Mouse (Mus musculus) forebrain, embryonic 16.5 days (tissue): ENCODE measurements at regions not wholly inside any gene's neighbourhood (a gene's known extent, or its start where the extent isn't known, plus 50 kb on each side); places are given as distances from the start of the nearest gene placed in this dataset.

ENCODE experiments used
- ATAC-seq: fragments of 200-750 bp; cut with Nextera tagmentation; 2 replicates; pipeline ENCODE4 v1.8.0; 2017; ENCODE audit warnings: mild to moderate bottlenecking, moderate library complexity
- H3K27ac ChIP-seq: fragments of 300-500 bp; sonication (generic); 2 replicates; pipeline ENCODE4 v1.5.1; 2014; ENCODE audit warnings: low read length, control low read depth
- H3K27me3 ChIP-seq: fragments of 300-500 bp; sonication (generic); replicated peaks from 2 replicates; pipeline ENCODE4 v1.6.1; 2014; ENCODE audit warnings: low read length; ENCODE audit not compliant: control insufficient read depth, insufficient read depth
- H3K36me3 ChIP-seq: fragments of 300-500 bp; sonication (generic); 2 replicates; pipeline ENCODE4 v1.6.1; 2014; ENCODE audit not compliant: control insufficient read depth, insufficient read depth
- H3K4me1 ChIP-seq: fragments of 300-500 bp; sonication (generic); replicated peaks from 2 replicates; pipeline ENCODE4 v1.6.1; 2014; ENCODE audit warnings: low read length; ENCODE audit not compliant: control insufficient read depth, insufficient read depth
- H3K4me2 ChIP-seq: fragments of 300-500 bp; sonication (generic); 2 replicates; pipeline ENCODE4 v1.6.1; 2014; ENCODE audit warnings: mild to moderate bottlenecking, low read length, control low read depth
- H3K4me3 ChIP-seq: fragments of 300-500 bp; sonication (generic); replicated peaks from 2 replicates; pipeline ENCODE4 v1.5.1; 2014; ENCODE audit warnings: mild to moderate bottlenecking, low read length, control low read depth
- H3K9ac ChIP-seq: fragments of 300-500 bp; sonication (generic); replicated peaks from 2 replicates; pipeline ENCODE4 v1.6.1; 2014; ENCODE audit warnings: low read depth, low read length, control low read depth
- H3K9me3 ChIP-seq: fragments of 300-500 bp; sonication (generic); 2 replicates; pipeline ENCODE4 v1.6.1; 2016; ENCODE audit warnings: low read length; ENCODE audit not compliant: control insufficient read depth
- WGBS: fragments of 180-500 bp; shearing (Covaris S2); extraction: QIAGEN DNeasy Blood & Tissue Kit; methylation state at CpG from one replicate; pipeline ENCODE4 v1.1.7; 2014; 5-methylcytosine and 5-hydroxymethylcytosine counted together

GRCm38 (mm10) chr3:38327286-38327685, 157.4 kb downstream of the Ankrd50 start:
- ATAC-seq: no peak
- Histone ChIP-seq H3K27ac (no peak overlapping the region), H3K4me3 (no peak overlapping the region), H3K36me3 (no peaks in the 10 kb centered on the region), H3K9me3 (no peaks in the 10 kb centered on the region), H3K27me3 (no peaks in the 10 kb centered on the region), H3K4me1 (peaks cover 10% of the 10 kb centered on the region; the same call in 1 of the 2 replicates), H3K9ac (no peak overlapping the region), H3K4me2 (no peak overlapping the region)
- 79% methylated on average over 2 of the region's 2 CpGs for WGBS

GRCm38 (mm10) chr3:38326211-38326610, 158.4 kb downstream of the Ankrd50 start:
- Histone ChIP-seq H3K27ac (no peak overlapping the region), H3K4me2 (no peak overlapping the region), H3K36me3 (no peaks in the 10 kb centered on the region), H3K9ac (no peak overlapping the region), H3K4me3 (no peak overlapping the region), H3K4me1 (peaks cover 10% of the 10 kb centered on the region; the same call in 1 of the 2 replicates), H3K27me3 (no peaks in the 10 kb centered on the region), H3K9me3 (no peaks in the 10 kb centered on the region)
- no peak for ATAC-seq

- Histone ChIP-seq H3K36me3 (no peaks in the 10 kb centered on the region), H3K27me3 (no peaks in the 10 kb centered on the region), H3K9ac (no peak overlapping the region), H3K4me3 (no peak overlapping the region), H3K27ac (no peak overlapping the region), H3K4me1 (peaks cover 7% of the 10 kb centered on the region; the same call in 1 of the 2 replicates), H3K4me2 (no peak overlapping the region), H3K9me3 (no peaks in the 10 kb centered on the region)
- no peak for ATAC-seq
- 28% methylated on average over 2 of the region's 2 CpGs for WGBS
Measured at GRCm38 (mm10) chr3:38324663-38325062, 160.0 kb downstream of the Ankrd50 start.

GRCm38 (mm10) chr3:38322426-38322825, 162.2 kb downstream of the Ankrd50 start:
- Histone ChIP-seq H3K4me1 (peaks cover 4% of the 10 kb centered on the region; the same call in 1 of the 2 replicates), H3K36me3 (no peaks in the 10 kb centered on the region), H3K27me3 (no peaks in the 10 kb centered on the region), H3K4me3 (no peak overlapping the region), H3K9me3 (no peaks in the 10 kb centered on the region), H3K9ac (no peak overlapping the region), H3K27ac (no peak overlapping the region), H3K4me2 (no peak overlapping the region)
- no peak for ATAC-seq
- 50% methylated on average over 8 of the region's 8 CpGs for WGBS

GRCm38 (mm10) chr3:38321620-38322019, 163.0 kb downstream of the Ankrd50 start:
- H3K4me1 ChIP-seq: no peaks in the 10 kb centered on the region; the same call in 1 of the 2 replicates
- no peak overlapping the region for H3K27ac ChIP-seq
- no peaks in the 10 kb centered on the region for H3K9me3 ChIP-seq
- H3K27me3 ChIP-seq: no peaks in the 10 kb centered on the region
- H3K36me3 ChIP-seq: no peaks in the 10 kb centered on the region
- H3K4me2 ChIP-seq: no peak overlapping the region
- 62% methylated on average over 3 of the region's 3 CpGs for WGBS
- no peak overlapping the region for H3K4me3 ChIP-seq
- ATAC-seq: peak; percentile 69
- H3K9ac ChIP-seq: no peak overlapping the region

- Histone ChIP-seq H3K27me3 (no peaks in the 10 kb centered on the region), H3K36me3 (no peaks in the 10 kb centered on the region), H3K27ac (peak overlapping the region; percentile 8; the same call in 1 of the 2 replicates), H3K9me3 (no peaks in the 10 kb centered on the region), H3K4me2 (no peak overlapping the region), H3K9ac (no peak overlapping the region), H3K4me3 (no peak overlapping the region), H3K4me1 (no peaks in the 10 kb centered on the region; the same call in 1 of the 2 replicates)
- ATAC-seq: no peak; the same call in 1 of the 2 replicates
- WGBS: 86% methylated on average over 6 of the region's 6 CpGs
Measured at GRCm38 (mm10) chr3:38320998-38321397, 163.6 kb downstream of the Ankrd50 start.

- WGBS: 36% methylated on average over 6 of the region's 6 CpGs
- Histone ChIP-seq H3K9me3 (no peaks in the 10 kb centered on the region), H3K36me3 (no peaks in the 10 kb centered on the region), H3K27me3 (no peaks in the 10 kb centered on the region), H3K27ac (no peak overlapping the region), H3K9ac (no peak overlapping the region), H3K4me1 (peaks cover 5% of the 10 kb centered on the region), H3K4me2 (no peak overlapping the region), H3K4me3 (no peak overlapping the region)
- ATAC-seq: no peak
Measured at GRCm38 (mm10) chr3:38312834-38313233, 171.8 kb downstream of the Ankrd50 start.

- H3K4me3 ChIP-seq: no peak overlapping the region
- H3K4me1 ChIP-seq: peaks cover 5% of the 10 kb centered on the region
- ATAC-seq: no peak
- H3K9me3 ChIP-seq: no peaks in the 10 kb centered on the region
- no peak overlapping the region for H3K9ac ChIP-seq
- no peaks in the 10 kb centered on the region for H3K36me3 ChIP-seq
- no peak overlapping the region for H3K27ac ChIP-seq
- WGBS: 34% methylated on average over 3 of the region's 3 CpGs
- H3K27me3 ChIP-seq: no peaks in the 10 kb centered on the region
- H3K4me2 ChIP-seq: no peak overlapping the region
Measured at GRCm38 (mm10) chr3:38312121-38312520, 172.5 kb downstream of the Ankrd50 start.

- H3K27me3 ChIP-seq: no peaks in the 10 kb centered on the region
- no peak overlapping the region for H3K9ac ChIP-seq
- no peaks in the 10 kb centered on the region for H3K9me3 ChIP-seq
- H3K36me3 ChIP-seq: no peaks in the 10 kb centered on the region
- ATAC-seq: peak; percentile 32
- 71% methylated on average over 11 of the region's 11 CpGs for WGBS
- H3K4me2 ChIP-seq: no peak overlapping the region
- H3K4me3 ChIP-seq: no peak overlapping the region
- peak overlapping the region; percentile 10; the same call in 1 of the 2 replicates for H3K27ac ChIP-seq
- peaks cover 17% of the 10 kb centered on the region for H3K4me1 ChIP-seq
Measured at GRCm38 (mm10) chr3:38299898-38300751, 184.5 kb downstream of the Ankrd50 start.
